Mouse (Mus musculus): ENCODE data around the gene Gm44973.
A peak's percentile ranks its signal among the peaks of the same experiment; 100 is the strongest.
"Not testable (repeated sequence)": the region's sequence is repeated elsewhere in the genome, so short reads cannot be mapped to it uniquely, and the experiment has no call there.

Gene Gm44973

GRCm38 (mm10) chr7:5015118-5016001, at the start of gene Gm44973:
Gene Gm44973 (plus strand): TSS chr7:5015496.
- DNase-seq = peak; percentile 95

GRCm38 (mm10) chr7:4971068-4971467, 44.2 kb upstream of the Gm44973 start, which contains the start of gene Sbk3:
Gene Sbk3 (minus strand): TSS chr7:4971168.
- no peak for DNase-seq

GRCm38 (mm10) chr7:4971710-4972109, 43.6 kb upstream of the Gm44973 start:
- DNase-seq = no peak

DNA sequence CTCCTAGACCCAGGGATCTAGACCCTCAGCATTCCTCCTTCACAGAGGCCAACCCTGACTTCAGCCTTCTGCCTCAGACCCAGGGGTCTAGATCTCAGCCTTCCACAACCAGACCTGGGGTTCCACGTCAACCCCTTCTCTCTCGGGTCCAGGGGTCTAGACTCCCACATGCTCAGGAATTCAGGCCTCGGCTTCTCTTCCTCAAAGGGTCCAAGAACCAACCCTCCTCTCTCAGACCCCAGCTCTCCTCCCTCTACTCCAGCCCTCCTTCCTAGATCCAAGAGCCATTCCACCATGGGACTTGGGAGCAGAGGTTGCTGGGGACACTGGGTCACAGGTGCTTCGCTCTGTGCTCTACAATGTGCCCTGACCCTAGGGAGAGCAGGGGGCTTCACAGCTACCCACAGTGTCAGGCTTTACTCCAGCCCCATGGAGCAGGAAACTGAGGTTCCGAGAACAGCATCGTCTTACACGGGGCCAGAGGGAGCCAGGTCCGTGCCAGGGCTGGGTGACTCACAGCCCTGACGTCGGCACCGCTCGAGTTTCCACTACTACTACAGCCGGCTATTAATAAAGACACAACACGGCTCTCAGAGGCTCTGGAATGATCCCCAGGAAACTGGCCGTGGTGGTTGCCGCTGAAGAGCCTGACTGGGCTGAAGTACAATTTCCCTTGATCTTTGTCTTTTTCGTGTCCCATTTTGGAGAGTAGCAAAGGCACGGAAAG, 42.8 kb upstream of the Gm44973 start:
- no peak for DNase-seq

DNA sequence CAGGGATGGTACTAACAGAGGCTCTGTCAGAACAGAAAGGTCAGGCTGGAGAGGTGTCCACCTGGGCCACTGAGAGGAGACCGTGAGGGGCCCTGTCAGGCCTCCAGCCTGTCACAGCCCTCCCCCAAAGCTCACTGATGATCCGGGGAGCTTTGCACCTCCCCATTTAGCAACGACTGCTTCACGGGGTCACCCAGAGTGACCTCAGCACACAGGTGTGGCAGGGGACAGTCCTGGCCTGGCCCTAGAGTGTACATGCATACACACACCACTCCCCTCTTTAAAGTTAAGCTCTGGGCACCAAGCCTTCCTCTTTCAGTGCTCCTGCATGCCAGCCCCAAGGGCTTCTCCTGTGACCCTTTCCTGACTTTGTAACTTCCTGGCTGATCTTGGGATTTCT, 39.8 kb upstream of the Gm44973 start:
- no peak for DNase-seq

- no peak for DNase-seq
These were observed 38.5 kb upstream of the Gm44973 start for GRCm38 (mm10) chr7:4976832-4977231.

- no peak for DNase-seq
These were observed 27.0 kb upstream of the Gm44973 start for GRCm38 (mm10) chr7:4988250-4988649.

DNA sequence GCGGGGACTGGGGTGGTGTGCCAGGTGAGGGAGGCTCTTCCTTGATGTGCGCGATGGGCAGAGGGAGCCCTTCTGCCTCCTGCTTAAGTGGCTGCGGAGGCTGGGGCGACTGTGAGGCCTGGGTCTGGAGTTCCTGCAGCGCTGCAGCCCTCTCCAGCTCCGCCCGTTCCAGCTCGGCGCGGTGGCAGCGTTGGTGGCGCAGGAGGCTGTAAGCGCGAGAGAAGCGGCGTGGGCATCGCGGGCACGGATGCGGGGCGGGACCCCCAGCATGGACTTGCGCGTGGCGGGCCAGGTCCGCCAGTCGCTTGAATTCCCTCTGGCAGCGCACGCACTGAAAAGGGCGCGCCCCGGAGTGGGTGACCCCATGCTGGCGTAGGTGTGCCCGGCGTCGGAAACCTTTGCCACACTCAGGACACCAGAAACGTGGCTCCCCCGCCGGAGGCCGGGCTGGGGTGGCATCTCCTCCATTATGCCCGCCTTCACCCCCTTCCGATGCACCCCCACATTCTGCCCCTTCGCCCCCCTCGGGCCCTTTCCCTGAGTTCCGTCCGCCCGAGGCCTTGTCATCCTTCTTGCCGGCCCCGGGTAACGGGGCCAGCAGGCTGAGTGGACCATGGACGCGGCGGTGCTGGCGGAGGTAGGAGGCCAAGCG, 21.8 kb upstream of the Gm44973 start:
- no peak for DNase-seq

DNA sequence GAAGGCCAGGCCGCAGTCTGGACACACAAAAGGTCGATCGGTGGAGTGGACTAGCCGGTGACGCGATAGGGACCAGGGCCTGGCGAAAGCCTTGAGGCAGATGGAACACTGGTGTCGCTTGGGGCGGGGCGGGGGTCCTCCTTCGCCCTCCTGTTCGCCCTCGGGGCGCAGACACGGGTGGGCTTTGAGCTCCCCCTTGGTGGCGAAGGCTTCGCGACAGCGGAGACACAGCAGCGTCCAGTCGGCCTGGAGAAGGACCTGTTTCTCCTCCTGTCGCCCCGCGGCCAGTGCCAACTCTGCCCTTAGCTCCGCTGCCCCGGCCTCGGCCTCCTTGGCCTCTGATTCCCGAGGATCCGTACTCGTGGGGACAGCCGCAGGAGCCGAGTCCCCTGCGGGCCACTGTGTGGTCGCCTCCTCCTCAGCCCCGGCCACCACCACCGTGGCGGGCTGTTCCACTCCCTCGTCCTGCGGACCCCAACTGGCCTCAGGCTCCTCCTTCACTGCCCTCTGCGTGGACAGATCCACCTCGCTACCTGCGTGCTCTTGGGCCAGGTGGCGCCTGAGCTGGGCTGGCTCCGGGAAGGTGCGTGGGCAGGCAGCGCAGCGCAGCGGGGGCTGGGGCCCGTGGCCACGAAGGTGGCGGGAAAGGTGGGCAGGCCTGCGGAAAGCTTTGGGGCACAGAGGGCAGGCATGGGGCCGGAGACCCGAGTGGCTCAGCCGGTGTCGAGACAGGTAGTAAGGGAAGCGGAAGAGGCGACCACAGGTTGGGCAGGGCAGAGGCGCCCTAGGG, 21.1 kb upstream of the Gm44973 start:
- DNase-seq = no peak

GRCm38 (mm10) chr7:4995268-4996002, 19.9 kb upstream of the Gm44973 start:
- DNase-seq = peak; percentile 32

DNA sequence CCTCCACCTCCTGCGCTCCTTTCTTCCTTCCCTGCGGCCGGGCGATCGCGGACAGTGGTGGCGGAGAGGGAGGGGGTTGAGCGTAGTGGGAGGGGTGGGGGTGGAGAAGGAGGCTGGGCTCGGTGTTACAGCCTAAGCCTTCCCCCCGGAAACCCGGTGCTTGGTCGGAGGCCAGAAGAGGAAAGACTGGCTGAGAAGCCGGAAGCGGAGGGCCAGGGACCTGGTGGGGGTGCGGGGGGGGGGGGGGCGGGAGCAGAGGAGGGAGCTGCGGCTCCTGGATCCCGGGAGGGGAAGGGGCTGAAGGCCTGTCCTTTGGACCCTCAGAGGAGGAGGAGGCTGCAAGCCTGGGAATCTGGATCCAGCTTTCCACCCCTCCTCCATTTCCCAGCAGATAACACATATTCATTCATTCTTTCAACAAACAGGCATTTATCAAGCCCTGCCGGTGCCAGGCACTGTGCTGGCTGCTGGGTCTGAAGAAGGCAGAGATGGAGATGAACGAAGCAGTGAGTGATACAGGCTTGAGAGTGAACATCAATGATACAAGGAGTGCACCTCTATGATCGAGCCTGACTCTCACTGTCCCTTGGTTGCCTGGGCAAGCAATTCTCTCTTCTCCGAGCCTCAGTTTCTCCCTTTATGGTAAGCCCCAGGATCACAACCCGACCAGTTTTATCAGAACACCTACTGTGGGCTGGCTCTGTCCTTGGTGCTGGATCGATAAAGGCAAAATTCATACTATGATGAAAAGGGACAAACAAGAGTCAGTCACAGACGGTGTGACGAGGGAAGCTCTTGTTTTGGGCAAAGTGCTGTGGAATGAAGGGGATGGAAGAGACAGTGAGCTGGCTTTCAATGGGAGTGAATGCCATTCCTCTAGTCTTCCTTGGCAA, 19.0 kb upstream of the Gm44973 start, which contains the start of gene Zfp579:
Gene Zfp579 (minus strand): TSS at position 156 of the 893 bp plus-strand sequence.
- peak; percentile 81 for DNase-seq

DNA sequence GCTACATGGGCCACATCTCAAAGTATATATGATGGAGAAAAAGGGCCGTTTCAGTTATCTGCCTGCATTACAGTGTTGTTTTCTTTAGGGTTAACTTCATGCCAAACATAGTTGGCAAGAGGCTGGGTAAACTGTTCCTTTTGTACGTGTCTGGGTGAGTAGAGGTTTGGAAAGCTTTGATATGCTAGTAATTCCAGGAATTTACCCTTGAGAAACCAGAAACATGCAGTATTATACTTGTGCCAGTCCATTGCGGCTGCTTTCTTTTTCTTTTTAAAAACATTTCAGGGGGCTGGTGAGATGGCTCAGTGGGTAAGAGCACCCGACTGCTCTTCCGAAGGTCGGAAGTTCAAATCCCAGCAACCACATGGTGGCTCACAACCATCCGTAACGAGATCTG, 18.4 kb upstream of the Gm44973 start:
- DNase-seq = no peak

- no peak for DNase-seq
These were observed 15.4 kb upstream of the Gm44973 start for GRCm38 (mm10) chr7:4999876-5000275.

DNA sequence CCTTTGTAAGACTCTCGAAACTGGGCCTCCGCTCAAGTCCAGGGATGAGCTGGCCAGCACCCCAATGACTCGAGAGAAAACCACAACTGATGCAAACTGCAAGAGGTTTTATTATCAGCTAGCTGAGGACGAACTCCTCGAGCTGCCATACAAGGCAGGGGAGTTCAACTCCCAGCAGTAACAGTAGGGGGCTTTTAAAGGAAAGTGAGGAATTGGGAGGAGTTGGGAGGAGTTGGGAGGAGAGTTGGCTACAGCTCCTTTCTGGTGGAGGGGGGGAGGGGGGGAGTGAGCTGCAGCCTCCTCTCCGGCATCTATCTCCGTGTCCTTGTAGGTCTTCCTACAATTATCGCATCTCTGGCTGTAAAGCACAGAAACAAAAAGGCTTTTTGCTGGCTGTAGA, 12.4 kb upstream of the Gm44973 start:
- DNase-seq = not testable (repeated sequence)

GRCm38 (mm10) chr7:5008229-5008628, 7.1 kb upstream of the Gm44973 start:
- no peak for DNase-seq

DNA sequence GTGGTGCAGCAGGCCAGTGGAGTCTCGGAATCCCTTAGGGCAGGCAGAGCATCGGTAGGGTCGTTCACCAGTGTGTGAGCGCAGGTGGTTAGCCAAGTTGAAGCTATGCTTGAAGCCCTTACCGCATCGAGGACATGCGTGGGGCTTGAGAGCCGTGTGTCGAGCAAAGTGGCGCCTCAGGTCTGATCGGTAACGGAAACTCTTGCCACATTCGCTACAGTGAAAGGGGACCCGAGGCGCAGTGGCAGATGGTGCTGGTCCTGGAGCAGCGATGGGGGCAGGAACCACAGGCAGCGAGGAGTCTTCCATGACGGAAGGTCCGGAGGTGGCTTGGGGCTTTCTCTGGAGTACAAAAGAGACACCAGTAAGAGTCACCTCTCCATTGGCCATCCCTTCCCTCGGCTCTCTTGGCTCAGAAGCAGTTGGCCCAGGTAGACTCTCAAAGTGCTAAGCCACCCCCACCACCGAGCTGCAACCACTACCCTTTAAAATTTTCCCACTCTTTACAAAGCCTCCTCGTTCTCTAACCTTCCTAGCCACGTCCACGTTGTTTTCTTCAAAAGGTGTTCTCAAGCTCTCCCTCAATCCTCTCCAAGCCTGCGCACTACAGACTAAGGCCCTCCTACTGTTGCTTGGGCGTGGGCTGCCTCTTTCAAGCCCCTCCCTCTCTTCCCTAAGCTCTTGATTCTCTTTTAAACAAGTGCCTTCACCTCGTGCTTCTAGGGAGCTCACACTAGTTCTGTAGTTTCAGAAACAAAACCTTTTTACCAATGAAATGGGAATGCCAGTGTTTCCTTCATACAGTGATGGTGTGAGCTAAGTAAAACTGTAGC, 2.4 kb upstream of the Gm44973 start:
- no peak for DNase-seq

DNA sequence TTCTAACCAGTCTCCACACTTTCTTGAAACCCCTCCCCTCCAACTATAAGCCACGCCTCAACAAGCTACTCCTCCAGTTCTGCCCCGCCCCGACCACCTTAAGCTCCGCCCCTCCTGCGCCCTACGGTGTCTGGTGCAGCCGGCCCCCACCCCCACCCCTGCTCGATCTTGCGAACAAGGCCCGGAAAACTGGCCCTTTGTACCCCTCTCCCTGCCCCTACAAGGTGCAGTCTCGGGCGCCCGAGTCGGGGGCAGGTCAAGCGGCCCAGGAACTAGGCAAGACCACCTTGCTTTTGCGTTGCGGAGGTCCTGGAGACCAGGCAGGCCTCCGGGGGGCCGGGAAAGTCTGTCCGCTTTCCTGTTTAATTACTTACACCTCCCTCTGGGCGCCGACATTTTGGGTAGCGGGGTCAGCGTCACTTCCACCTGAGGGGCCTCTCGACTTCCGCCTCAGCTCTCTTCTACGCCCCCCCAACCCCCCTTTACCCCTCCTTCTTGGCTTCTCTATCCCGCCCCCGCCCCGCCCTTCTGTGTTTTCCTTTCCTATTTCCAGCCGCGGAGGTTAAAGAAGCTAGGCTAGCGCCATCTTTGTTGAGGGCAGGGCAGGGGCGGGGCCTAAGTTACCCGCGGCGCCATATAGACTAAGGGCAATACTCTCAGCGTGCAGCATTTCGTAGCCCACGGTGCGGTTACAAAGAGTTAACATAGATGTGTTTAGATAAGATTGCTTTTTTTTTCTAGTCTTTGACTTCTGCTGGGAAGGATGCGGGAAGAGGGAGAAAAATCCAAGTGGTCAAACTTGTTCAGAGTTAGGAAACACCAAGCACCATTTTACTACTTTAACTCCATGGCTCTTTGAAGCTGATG, 812 bp upstream of the Gm44973 start, which contains the start of the genes Zfp524 and Fiz1:
Gene Zfp524 (plus strand): TSS at position 165 of the 867 bp plus-strand sequence.
Gene Fiz1 (minus strand): TSS at position 447 of the 867 bp plus-strand sequence.
- peak; percentile 97 for DNase-seq

- no peak for DNase-seq
These were observed 761 bp downstream of the Gm44973 start for GRCm38 (mm10) chr7:5016057-5016456.

DNA sequence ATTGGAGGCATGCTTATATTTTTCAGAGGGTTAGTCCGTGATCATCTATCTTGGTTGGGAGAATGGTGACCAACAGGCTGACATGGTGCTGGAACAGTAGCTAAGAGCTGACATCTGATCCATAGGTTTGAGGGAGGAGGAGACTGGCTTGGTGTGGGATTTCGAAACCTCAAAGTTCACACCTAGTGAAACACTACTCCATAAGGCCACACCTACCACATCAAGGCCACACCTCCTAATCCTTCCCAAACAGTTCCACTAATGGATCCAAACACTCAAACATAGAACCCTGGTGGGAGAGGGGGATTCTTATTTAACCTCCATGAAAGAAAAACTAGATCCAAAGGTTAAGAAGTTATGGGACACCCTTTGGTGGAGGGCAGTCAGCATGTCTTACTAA, 1.6 kb downstream of the Gm44973 start:
- DNase-seq = no peak
